Mouse (Mus musculus): ENCODE data around the gene Tmem200b. TPM values are rescaled to one million over a fixed set of nuclear protein-coding genes. Genes with fewer than 3 reads are reported as not detected.
A peak's percentile ranks its signal among the peaks of the same experiment; 100 is the strongest.

Gene Tmem200b
- total RNA-seq (2014; fragmentation: Nextera tagmentation) (not detected in 2 replicates), total RNA-seq (2017) (not detected in 2 replicates)

DNA sequence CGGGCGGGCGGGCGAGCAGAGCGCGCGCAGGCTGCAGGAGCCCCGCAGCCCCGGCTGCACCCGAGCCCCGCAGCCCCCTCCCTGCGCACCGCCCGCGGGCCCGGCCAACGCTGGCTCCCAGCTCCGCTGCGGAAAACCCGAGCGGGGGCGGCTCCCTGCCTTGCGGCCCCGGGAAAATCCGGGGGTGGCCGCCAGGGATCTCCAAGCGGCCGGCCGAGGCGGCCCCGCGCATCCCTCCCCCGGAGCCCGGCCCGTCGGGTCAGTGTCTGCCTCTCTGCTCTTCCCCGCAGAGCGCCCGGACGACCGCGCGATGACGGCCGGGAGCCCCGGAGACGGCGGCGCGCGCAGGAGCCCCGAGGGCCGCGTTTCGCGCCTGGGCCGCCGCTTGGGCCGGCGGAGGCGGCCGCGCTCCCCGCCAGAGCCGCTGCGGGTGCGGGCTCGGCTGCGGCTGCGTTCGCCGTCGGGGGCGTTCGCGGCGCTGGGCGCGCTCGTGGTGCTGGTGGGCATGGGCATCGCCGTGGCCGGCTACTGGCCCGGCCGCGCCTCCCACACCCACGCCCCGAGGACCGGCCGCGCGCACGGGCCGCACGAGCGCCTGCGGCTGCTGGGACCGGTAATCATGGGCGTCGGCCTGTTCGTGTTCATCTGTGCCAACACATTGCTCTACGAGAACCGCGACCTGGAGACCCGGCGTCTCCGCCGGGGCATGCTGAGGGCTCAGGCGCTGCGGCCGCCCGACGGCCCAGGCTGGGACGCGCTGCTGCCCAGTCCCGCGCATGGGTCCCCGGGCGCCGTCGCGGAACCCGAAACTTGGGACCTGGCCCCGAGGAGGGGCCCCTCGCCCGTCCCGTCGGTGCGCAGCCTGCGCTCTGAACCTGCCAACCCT is at the start of gene Tmem200b:
Tmem200b (plus strand) TSS at position 311 of the 886 bp plus-strand sequence.
- no peak for ATAC-seq (replicated peaks; ENCODE audit: poor library complexity, severe bottlenecking)

DNA sequence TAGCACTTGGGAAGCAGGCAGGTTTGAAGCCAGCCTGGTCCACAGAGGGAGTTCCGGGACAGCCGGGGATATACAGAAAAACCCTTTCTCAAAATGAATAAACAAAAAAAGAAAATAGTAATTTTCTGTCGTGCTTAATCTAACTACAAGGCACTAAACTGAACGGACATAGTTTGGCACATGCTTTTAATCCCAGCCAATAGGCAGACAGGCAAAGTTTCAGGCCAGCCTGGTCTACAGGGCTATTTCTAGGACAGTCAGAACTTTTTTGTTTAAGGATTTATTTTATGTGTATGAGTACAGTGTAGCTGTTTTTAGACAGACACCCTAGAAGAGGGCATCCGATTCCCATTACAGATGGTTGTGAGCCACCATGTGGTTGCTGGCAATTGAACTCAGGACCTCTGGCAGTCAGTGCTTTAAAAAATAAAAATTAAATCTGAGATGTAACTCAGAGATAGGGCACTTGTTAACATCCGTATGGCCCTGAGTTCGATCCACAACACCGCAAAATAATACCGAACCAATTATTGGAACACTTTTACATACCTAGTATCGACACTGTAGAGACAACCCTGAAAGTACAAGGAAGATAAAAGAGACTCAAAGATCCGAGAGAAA is 48.8 kb upstream of the Tmem200b start:
- ATAC-seq (replicated peaks; ENCODE audit: poor library complexity, severe bottlenecking): no peak

- ATAC-seq (replicated peaks; ENCODE audit: poor library complexity, severe bottlenecking): peak; percentile 92
These were observed 48.0 kb upstream of the Tmem200b start, which contains the start of gene Srsf4 for GRCm38 (mm10) chr4:131873293-131874168. Srsf4 (plus strand) TSS chr4:131873617.

DNA sequence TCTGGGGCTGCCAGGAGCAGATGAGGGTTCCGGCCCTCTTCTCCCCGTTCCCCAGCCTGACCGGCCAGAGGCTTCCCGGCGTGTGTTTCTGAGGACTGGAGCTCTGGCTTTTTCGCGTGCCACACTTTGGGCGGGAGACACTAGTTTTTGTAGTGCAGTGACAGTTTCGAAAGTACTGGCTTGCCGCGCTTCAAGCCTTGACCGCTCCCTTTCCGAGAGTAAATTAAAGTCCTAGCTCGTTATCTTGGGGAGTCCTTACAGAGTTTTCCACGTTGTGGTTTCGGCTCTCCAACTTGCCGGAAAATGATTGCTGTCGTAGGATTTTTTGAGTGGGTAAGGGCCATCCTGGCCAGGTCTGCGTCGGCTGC is 47.4 kb upstream of the Tmem200b start:
- ATAC-seq (replicated peaks; ENCODE audit: poor library complexity, severe bottlenecking): peak; percentile 12

- ATAC-seq (replicated peaks; ENCODE audit: poor library complexity, severe bottlenecking): no peak
These were observed 47.0 kb upstream of the Tmem200b start for GRCm38 (mm10) chr4:131874567-131874966.

DNA sequence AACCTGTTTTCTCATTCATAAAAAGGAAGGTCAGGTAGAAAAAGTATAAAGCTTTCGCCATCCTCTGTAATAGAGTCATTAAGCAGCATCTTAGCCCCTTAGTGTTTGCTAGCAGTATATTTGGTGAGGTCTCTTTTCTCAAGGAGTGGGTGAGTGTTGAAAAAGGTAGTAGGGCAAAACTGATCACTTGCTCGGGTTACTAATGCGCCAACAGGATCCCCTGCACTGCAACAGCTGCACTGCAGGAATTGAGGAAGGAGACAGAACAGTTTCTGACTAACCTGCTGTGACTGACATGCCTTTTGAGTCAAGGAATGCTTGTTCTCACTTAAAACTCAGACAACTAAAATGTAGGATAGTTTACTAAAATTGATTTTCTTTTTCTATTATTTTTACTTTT is 46.3 kb upstream of the Tmem200b start:
- ATAC-seq (replicated peaks; ENCODE audit: poor library complexity, severe bottlenecking): peak; percentile 35

DNA sequence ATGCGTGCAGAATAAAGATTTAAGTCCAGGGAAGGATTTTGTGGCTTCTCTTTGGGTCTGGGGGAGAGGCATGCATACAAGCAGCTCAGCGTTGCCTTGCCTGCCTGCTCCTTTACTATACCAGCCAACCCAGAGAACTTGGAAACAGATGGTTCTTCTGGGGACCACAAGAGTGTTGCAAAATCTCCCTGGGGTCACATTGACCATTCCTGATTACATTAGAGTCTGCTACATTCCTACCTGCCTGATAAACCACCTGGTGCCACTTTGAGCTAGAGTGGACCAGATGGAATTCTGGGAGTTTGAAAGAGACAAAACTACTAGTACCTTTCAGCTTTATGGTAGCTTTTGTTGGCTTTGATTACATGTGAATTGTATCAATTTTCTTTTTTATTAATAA is 44.7 kb upstream of the Tmem200b start:
- no peak for ATAC-seq (replicated peaks; ENCODE audit: poor library complexity, severe bottlenecking)

- ATAC-seq (replicated peaks; ENCODE audit: poor library complexity, severe bottlenecking): no peak
These were observed 41.9 kb upstream of the Tmem200b start for GRCm38 (mm10) chr4:131879692-131880091.

DNA sequence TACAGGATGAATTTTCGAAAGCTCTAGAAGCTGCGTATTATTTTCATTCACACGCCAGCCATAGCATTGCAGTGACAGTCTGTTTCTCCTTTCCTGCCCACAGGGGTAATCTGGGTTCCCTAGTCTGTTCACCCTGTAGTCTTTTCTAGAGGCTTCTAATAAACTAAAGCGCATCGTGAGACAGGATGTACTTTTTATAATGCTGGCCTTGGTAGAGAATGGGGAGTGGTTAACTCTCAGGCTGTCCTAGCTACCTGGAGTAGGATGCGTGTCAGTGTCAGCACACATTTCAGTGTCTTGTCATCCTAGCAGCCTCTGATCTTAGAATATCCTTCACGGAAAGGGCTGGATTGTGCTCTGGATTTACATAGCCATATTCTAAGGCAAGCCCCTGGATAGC is 40.3 kb upstream of the Tmem200b start:
- ATAC-seq (replicated peaks; ENCODE audit: poor library complexity, severe bottlenecking): no peak

GRCm38 (mm10) chr4:131883571-131883970 is 38.0 kb upstream of the Tmem200b start:
- no peak for ATAC-seq (replicated peaks; ENCODE audit: poor library complexity, severe bottlenecking)

- no peak for ATAC-seq (replicated peaks; ENCODE audit: poor library complexity, severe bottlenecking)
These were observed 36.2 kb upstream of the Tmem200b start for GRCm38 (mm10) chr4:131885376-131885775.

- no peak for ATAC-seq (replicated peaks; ENCODE audit: poor library complexity, severe bottlenecking)
These were observed 33.0 kb upstream of the Tmem200b start for GRCm38 (mm10) chr4:131888564-131888963.

DNA sequence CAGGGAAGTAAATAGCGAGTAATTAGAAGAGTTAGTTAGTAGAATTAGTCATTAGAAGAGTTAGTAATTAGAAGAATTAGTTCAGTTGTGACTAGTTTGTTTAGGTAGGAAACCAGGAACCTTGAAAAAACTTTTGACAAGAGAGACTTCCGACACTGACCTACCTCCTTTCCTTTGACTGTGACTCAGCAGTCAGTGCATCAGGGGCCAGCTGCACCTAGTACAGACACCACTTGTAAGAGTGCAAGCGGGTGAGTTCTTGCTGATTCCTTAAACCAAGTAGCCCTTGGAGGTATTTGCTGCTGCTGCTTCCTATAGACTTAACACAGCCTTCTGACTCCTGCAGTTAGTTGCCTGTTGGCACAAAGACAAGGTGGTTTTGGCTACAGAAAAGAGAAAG is 30.9 kb upstream of the Tmem200b start:
- ATAC-seq (replicated peaks; ENCODE audit: poor library complexity, severe bottlenecking): no peak

DNA sequence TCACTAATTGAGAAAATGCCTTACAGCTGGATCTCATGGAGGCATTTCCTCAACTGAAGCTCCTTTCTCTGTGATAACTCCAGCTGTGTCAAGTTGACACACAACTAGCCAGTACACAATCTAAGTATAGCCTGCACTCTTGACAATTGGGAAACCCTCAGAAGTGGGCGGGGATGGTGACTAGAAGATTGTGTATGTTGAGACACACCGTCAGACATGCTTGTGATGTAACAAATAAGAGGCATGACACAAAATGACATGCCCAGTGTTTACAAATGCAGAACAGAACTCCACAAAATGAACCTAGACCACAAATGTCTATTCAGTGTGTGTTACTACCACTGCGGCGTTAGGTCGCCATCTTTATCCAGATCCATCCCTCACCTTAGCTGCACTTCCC is 24.5 kb upstream of the Tmem200b start:
- ATAC-seq (replicated peaks; ENCODE audit: poor library complexity, severe bottlenecking): peak; percentile 27

DNA sequence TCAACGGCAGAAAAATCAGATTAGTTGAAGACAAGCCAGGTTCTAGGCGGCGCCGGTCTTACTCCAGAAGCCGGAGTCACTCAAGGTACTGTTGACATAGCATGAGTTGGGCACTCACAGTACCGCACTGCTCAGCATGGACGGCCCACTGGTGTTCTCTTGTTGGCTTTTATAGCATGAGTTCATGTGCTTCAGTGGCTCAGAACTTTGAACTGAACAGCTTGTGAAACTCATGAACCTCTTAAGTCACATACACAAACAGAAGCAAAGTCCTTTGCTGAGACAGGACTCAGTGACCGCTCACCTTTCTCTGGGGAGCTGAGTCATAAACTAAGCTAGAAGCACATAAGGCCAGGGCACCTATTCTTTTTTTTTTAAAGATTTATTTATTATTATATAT is 23.8 kb upstream of the Tmem200b start:
- no peak for ATAC-seq (replicated peaks; ENCODE audit: poor library complexity, severe bottlenecking)

GRCm38 (mm10) chr4:131898503-131899179 is 22.9 kb upstream of the Tmem200b start:
- no peak for ATAC-seq (replicated peaks; ENCODE audit: poor library complexity, severe bottlenecking)

DNA sequence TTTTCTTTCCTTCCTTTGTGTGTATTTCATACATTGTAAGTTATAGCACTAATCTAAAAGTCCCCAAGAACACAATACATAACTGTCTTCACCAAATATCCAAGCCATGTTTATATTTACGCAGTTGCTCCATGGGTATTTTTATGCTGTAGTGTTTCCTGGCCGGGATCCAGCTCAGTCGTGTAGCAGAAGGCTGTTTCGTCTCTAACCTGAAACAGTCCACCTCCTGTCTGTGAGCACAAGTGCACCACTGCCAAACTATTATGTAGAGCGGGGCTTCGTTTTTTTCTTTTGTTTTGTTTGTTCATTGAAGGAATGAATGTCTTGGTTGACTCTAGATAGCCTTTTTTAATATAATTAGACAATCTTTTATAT is 22.4 kb upstream of the Tmem200b start:
- no peak for ATAC-seq (replicated peaks; ENCODE audit: poor library complexity, severe bottlenecking)

- ATAC-seq (replicated peaks; ENCODE audit: poor library complexity, severe bottlenecking): no peak
These were observed 20.5 kb upstream of the Tmem200b start for GRCm38 (mm10) chr4:131901090-131901489.

DNA sequence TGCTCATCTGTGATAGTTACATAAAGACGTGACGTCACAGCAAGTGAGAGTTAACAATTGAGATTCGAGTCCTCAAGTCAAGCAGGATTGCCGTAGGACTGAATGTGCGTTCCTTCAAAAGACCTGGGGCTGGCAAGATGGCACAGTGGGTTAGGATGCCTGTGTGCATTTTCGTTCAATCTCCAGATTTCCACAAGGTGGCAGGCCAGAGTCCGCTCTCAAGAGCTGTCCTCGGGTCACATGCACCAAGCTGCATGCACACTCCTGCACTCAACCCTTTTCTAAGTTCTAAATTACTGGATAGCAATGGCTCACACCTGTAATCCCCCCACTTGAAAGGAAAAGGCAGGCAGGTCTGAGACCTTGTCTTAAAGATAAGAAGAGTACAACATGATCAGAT is 17.1 kb upstream of the Tmem200b start:
- ATAC-seq (replicated peaks; ENCODE audit: poor library complexity, severe bottlenecking): peak; percentile 59

DNA sequence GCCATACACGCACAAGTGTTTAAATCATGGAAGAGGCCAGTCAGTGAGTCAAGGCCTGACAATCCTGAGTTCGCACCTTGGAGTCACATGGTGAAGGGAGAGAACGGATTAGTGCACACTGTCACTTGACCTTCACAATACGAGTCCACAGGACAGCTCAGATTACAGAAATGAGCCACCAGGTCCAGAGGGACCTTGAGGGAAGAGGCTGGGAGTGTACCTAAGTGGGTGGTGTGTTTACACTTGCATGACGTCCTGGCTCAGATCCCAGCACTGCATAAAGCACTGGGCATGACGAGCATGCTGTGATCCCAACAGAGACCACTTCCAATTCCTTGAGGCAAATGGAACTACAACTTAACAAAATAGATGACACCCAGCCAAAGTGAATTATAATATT is 15.1 kb upstream of the Tmem200b start:
- ATAC-seq (replicated peaks; ENCODE audit: poor library complexity, severe bottlenecking): no peak
